Mouse (Mus musculus) left cerebral cortex, postnatal 10 days (tissue): ENCODE results near the gene Iqschfp. TPM values are rescaled to one million over a fixed set of nuclear protein-coding genes. Genes with fewer than 3 reads are reported as not detected.

Experiments used
- DNase-seq, 2 experiments: peaks; one replicate each; pipeline ENCODE4 v3.0.0; 2021 to 2022; ENCODE audit warnings: low spot score in 2 of 2, mixed read lengths in 1 of 2; ENCODE audit errors: extremely low spot score in 1 of 2
- intact Hi-C: fragments of 180-260 bp; cut with DNase I; formaldehyde crosslinking; loops from one replicate; pipeline ENCODE4 v1.15.1; 2025
- total RNA-seq, 2 experiments: library from RNA; stranded (reverse); gene quantifications; 2 replicates each; pipeline ENCODE4 v1.2.3; 2021

Gene Iqschfp
- 10 to 100 TPM in 1 of 2 experiments, 1 to 10 TPM in 1; 9.6 to 11.7 TPM for total RNA-seq

- DNase-seq = peak in 1 of 2 experiments; percentile 30
- intact Hi-C loops = loop anchor here (10.0 kb wide), 1 partner anchor 153 kb away; no protein-coding TSS in a partner anchor
Measured at GRCm38 (mm10) chr3:67892026-67892705, at the start of gene Iqschfp, which contains the start of gene Iqcj. TSS of gene Iqschfp (plus strand) at chr3:67892232. TSS of gene Iqcj (plus strand) at chr3:67892220.

GRCm38 (mm10) chr3:67852397-67852796 lies 39.6 kb upstream of the Iqschfp start:
- no peak for DNase-seq
- intact Hi-C loops = no loop called here

DNA sequence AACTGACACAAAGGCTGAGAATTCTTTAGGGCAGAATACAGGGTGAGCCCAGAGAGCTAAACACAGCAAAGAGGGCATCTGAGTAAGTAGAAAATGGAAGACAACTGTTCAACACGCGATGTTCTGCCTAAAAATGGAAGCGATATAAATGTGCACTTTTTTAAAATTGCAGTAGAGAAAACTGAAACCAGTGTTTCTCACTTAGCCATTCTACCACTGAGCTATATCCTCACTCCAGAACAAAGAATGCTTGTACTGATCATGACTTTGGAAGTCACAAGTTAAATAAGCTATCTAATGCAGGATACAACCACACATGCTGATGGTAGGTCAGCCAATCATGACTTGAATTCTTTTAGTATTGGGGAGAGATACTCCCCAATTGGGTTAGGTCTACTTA lies 30.5 kb upstream of the Iqschfp start:
- intact Hi-C loops = no loop called here
- DNase-seq = no peak

GRCm38 (mm10) chr3:67867420-67868065 lies 24.5 kb upstream of the Iqschfp start:
- intact Hi-C loops = no loop called here
- DNase-seq = no peak

- DNase-seq = no peak
- intact Hi-C loops = no loop called here
Measured at GRCm38 (mm10) chr3:67869424-67869823, 22.6 kb upstream of the Iqschfp start.

GRCm38 (mm10) chr3:67877253-67877652 lies 14.8 kb upstream of the Iqschfp start:
- DNase-seq = no peak
- intact Hi-C loops = no loop called here

DNA sequence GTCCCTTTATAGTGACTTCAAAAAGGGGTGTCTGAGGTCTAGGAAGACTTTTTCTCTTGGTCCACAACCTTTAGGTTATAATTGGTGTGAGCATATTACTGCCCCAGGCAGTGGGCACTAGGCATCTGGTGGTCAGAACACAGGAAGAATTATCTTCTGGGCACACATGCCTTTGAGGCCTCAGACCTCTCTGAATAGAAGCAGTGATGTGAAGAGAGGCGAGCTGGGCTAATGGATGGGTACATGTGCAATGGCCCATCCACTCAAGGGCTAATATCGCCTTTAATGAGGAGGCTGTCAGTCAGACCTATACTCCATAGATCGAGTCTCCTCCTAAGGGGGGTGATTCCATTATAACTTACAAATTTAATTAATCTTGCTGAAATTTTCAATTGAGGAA lies 7.7 kb upstream of the Iqschfp start:
- no peak for DNase-seq
- intact Hi-C loops = no loop called here

DNA sequence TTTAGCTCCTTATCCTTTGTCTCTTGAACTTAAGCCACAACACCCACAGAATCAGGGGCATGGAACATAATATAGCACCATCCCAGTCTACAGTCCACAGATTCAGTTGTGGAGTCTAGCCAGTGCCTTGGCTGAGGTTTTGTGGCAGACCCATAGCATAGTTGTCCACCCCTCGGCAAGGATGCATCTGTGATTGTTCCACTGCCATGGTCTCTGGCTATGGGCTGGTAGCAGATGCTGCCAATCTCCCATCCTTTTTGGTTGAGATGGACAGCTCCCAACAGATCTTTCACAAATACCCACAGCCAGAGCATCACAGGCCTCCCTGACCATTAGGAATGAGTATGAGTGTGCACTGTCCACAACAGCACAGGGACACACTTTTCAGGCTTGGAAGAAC lies 5.9 kb upstream of the Iqschfp start:
- intact Hi-C loops = no loop called here
- no peak for DNase-seq

- intact Hi-C loops = no loop called here
- DNase-seq = no peak
Measured at GRCm38 (mm10) chr3:67887251-67887650, 4.8 kb upstream of the Iqschfp start.

GRCm38 (mm10) chr3:67892768-67893167 lies 736 bp downstream of the Iqschfp start:
- intact Hi-C loops = loop anchor here (10.0 kb wide), 1 partner anchor 152 kb away; no protein-coding TSS in a partner anchor
- no peak for DNase-seq

DNA sequence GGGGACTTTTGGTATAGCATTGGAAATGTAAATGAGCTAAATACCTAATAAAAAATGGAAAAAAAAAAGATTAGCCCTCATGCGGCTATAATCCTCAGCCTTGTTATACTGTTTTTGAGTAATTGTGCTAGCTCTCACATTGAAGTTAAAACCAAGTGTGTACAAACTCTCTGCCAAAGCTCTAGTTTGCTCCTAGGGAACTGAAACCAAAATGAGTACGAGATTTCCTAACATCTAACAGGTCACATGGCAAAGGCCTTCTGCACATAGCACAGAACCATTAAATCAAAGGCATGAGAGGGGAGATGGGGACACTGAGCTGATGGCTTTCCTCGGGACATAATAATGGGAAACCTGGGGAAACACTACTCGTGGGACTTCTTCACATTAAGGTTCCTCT lies 10.5 kb downstream of the Iqschfp start:
- no peak for DNase-seq
- intact Hi-C loops = no loop called here

- intact Hi-C loops = no loop called here
- no peak for DNase-seq
Measured at GRCm38 (mm10) chr3:67908586-67908985, 16.6 kb downstream of the Iqschfp start.

DNA sequence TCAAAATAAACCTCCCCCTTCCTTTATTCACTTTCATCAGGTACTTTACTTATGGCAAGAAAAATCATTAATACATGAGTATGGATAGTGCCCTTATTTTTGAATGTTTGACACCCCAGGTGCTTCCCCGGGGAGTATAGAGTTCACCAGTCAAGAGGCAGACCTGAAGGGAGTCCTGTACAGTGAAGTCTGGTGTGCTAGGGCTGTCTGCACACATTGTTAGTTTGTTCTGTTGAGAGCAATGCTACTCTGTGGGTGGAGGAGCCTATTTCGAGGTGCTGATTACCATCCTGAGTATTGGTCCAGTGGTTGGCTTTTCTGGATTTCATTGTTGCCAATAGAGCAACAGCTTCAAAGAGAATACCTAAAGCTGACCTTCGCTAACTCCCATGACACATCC lies 26.1 kb downstream of the Iqschfp start:
- intact Hi-C loops = no loop called here
- no peak for DNase-seq

DNA sequence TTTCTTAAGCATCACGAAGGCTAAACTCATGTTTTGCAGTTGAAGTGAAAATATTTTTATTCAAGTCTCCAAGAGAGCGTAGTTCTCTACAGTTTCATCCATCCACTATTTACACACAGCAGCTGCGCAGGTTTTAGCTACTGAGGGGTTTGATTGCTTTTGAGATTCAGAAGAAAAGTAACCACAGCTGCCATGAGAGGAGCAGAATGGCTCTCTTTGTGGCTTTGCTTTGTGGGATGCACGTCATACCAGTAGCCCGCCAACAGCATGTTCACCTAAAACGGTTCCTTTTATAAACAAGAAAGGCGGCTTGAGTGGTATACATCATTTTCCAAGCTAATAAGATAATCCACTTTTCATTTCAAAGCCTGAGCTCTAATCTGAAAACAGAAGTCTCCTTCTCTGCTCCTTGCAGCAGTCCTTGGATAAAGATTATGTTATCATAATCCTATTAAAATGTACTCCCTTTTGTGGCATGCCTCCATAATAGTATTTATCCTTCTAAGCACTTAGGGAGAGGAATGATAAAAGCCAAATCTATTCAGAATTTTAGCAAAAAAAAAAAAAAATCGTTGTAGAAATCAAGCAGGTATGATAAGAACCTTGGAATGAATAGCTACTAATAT lies 26.7 kb downstream of the Iqschfp start:
- intact Hi-C loops = no loop called here
- DNase-seq = no peak

GRCm38 (mm10) chr3:67923095-67923494 lies 31.1 kb downstream of the Iqschfp start:
- intact Hi-C loops = no loop called here
- DNase-seq = no peak

DNA sequence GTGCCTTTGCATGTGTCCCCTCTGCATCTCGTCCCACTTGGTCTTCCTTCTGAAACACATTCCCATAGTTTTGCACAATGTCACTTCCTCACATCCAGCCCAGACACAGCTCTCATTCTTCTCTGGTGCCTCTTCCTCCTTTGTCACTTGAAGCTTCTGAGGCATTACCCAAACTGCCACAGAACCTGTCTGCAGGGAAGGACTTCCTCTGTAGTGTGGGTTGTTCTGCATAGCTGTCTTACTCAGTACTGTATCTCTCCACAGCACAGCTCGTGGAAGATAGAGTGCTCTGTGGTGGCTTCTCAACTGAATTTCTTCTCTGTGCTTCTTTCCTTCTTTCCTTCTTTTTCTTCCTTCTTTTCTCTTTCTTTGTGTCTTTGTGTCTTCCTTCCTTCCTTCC lies 33.4 kb downstream of the Iqschfp start:
- no peak for DNase-seq
- intact Hi-C loops = no loop called here

- intact Hi-C loops = no loop called here
- DNase-seq = no peak
Measured at GRCm38 (mm10) chr3:67930424-67931133, 38.5 kb downstream of the Iqschfp start.

GRCm38 (mm10) chr3:67931181-67931580 lies 39.1 kb downstream of the Iqschfp start:
- peak in 1 of 2 experiments; percentile 7 for DNase-seq
- intact Hi-C loops = no loop called here

DNA sequence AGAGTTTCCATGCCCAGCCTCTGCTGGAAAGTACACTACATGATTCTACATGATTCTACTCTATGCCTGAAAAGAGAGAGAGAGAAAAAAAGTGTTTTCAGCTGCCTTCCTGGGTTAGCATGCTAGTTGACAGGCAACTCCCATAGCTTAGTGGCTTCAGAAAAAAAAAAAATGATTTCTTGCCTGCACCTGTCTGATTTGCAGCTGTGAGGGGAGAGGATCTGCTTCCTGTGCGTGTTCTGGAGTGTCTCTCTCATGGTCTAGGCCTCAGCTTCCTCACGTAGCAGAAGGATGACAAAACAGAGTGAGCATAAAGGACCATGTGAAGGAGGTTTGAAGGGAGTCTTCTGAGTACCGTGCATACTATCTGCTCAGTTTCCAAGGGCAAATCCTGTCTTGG lies 39.9 kb downstream of the Iqschfp start:
- DNase-seq = no peak
- intact Hi-C loops = no loop called here
